Mouse (Mus musculus) cerebellum, adult 11-12 months (tissue): ENCODE data around the gene Myh2.

ENCODE experiments used
- DNase-seq: peaks from one replicate; pipeline ENCODE4 v3.0.0; 2022

Gene Myh2

DNA sequence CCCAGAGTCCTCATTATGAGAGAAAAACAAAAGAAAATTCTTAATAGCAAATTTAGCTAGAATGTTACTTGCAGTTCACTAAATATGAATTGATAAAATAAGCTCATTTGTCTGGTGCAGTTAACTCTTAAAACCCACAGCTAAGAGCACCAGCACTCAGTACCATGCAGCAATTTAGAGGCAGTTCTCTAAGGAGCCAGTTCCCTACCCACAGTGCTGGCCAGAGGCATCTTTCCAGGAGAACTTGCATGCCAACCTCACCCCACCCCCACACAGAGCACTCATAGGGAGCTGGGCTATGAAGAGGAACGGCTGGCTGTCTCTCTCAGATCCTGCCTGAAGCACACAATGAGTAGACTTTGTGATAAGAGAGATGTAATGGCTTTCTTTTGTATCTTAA is 17.7 kb upstream of the Myh2 start:
- no peak for DNase-seq

- DNase-seq = no peak
Measured at GRCm38 (mm10) chr11:67153843-67154242, 17.0 kb upstream of the Myh2 start.

- no peak for DNase-seq
Measured at GRCm38 (mm10) chr11:67155650-67156049, 15.2 kb upstream of the Myh2 start.

- DNase-seq = no peak
Measured at GRCm38 (mm10) chr11:67160131-67160530, 10.7 kb upstream of the Myh2 start.

DNA sequence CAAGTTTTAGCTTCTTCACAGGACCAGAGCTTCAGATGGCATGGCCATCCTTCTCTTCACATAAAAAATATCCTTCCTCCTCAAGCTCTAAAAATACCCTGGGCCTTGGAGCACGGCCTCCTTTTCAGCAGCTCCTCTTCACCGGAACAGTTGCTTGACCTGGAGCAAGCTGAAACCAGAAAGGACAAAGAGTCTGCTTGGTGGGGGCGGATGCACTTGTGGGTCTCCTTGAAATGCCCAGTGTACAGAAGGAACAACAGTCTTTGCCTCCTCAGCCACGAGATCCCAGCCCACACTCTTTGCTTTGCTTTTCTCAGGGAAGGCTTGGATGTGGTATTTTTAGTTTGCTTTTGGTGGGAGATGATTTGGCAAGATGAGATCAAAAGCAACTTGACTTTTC is 7.1 kb upstream of the Myh2 start:
- no peak for DNase-seq

DNA sequence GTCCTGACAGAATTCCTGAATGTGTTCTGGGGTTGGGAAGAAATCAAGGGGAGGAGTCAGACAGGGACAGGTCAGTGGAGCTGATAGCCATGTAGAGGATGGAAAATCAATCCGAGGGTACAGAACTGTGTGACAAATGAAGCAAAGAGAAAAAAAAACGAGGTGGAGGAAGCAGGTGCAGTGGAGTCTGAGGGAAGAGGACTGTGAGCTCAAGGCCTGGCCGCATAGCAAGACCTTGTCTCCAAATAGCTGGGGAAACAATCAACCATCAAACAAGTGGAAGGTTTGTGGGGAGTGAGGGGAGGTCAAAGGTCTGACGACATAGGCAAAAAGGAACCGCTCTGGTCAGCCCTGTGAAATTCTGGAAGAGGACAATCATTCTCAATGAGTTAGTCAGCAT is 6.0 kb upstream of the Myh2 start:
- no peak for DNase-seq

GRCm38 (mm10) chr11:67169301-67169700 is 1.5 kb upstream of the Myh2 start:
- DNase-seq = no peak

- no peak for DNase-seq
Measured at GRCm38 (mm10) chr11:67172439-67172838, 1.6 kb downstream of the Myh2 start.

GRCm38 (mm10) chr11:67176376-67176775 is 5.5 kb downstream of the Myh2 start:
- DNase-seq = no peak

GRCm38 (mm10) chr11:67190316-67190715 is 19.5 kb downstream of the Myh2 start:
- no peak for DNase-seq

DNA sequence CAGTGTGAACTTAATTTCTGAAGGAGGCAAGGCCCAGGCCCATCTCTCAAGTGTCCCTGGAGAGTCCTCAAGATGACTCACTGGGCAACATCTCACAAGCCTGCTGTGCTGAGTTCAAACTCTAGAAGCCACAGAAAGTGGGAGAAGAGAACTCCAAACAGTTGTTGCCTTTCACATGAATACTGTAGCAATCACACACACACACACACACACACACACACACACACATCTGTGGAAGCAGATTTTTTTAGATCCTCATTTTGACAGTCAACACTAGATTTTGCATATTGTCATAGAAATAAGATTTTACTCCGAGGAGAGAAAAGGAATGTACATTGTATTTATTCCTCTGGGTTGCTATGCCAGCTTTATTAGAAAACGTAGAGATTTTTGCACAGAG is 20.0 kb downstream of the Myh2 start:
- no peak for DNase-seq

GRCm38 (mm10) chr11:67191496-67191895 is 20.7 kb downstream of the Myh2 start:
- no peak for DNase-seq

- no peak for DNase-seq
Measured at GRCm38 (mm10) chr11:67199321-67199720, 28.5 kb downstream of the Myh2 start.

- no peak for DNase-seq
Measured at GRCm38 (mm10) chr11:67199752-67200151, 28.9 kb downstream of the Myh2 start, which contains the start of gene Myh1. Gene Myh1 (plus strand): TSS chr11:67200052.

- no peak for DNase-seq
Measured at GRCm38 (mm10) chr11:67204766-67205165, 33.9 kb downstream of the Myh2 start.

DNA sequence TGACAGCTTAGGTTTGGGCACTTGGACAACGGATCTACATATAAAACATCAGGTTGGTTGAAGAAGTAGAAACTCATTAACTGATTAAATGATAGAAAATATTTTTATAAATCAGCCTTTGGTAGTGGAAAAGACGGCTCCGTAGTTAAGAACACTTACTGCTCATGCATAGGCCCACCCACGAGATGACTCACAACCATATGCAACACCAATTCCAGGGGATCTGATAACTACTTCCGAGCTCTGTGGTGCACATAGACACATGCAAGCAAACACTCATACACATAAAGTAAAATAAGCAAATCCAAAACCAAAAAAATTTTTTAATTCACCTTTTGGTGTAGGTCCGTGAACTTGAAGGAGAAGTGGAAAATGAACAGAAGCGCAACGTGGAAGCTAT is 51.0 kb downstream of the Myh2 start:
- no peak for DNase-seq

- DNase-seq = no peak
Measured at GRCm38 (mm10) chr11:67224466-67224865, 53.6 kb downstream of the Myh2 start.

DNA sequence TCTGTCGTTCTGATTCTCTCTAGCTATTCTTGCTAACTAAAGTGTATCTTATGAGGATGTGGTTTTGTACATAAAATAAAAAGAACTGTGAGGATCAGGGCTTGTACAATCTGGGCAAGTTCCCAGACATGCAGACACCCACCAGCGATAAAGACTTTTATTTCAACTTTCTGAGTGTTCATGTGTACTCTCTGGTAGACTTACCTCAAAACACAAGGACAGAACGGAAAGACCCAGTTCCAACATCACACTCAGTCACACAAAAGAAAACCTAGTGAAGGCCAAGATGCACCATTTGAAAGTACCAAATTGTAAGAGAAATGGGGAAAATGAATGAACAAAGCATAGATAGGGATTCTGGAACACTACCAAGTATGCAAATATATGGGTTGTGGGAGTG is 57.9 kb downstream of the Myh2 start:
- DNase-seq = no peak

DNA sequence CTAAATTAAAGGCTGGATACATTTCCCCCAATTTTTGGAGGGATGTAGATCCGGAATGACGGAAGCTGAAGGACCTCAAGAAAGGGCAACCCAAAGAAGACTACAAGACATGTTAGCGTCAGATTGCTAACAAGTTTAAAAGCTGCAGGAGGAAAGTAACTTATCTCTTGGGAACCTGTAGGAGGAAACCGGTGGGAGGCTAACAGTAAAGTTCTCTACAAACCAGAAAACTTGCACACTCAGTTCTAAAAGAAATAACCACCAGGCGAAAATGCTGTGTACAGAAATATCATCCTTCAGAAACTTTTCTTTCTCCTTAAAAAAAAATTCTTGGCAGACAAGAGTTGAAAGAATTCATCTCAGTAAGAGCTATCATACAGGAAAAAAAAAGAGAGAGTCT is 58.3 kb downstream of the Myh2 start:
- no peak for DNase-seq

- DNase-seq = no peak
Measured at GRCm38 (mm10) chr11:67229946-67230345, 59.1 kb downstream of the Myh2 start.

DNA sequence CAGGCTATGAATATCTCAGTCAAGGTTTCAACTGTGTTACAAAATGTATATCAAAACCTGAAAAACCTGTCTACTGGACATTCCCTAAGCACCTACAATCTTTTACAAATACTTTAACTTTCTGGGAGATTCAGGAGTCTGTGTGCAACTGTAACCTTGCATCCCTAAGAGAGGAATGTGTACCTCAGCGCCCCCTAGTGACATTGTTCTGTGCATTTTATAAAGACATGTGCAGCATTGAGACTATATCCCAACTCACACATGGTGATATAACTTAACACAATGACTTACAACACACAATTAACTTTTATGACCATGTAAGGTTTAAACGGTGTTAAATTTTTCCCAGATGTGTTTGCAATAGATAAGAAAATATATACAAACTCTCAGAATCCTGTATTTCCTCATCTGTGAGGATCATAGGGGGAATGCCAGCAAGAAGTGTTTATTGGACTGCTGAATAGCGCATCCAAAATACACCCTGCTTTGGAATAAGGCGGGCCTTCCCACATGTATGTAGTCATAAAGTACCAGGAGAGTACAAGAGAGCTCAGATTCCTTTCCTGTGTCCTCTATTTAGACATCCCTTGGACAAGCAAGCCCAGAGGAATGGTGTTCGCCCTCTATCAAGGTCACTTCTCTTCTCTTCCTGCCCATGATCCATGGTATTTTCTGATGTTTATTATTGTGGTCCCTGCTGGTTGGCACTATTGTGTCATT is 65.0 kb downstream of the Myh2 start:
- no peak for DNase-seq

- no peak for DNase-seq
Measured at GRCm38 (mm10) chr11:67236799-67237198, 66.0 kb downstream of the Myh2 start.

GRCm38 (mm10) chr11:67237481-67238079 is 66.8 kb downstream of the Myh2 start, which contains the start of gene Myh4:
Gene Myh4 (plus strand): TSS chr11:67238029.
- DNase-seq = no peak

DNA sequence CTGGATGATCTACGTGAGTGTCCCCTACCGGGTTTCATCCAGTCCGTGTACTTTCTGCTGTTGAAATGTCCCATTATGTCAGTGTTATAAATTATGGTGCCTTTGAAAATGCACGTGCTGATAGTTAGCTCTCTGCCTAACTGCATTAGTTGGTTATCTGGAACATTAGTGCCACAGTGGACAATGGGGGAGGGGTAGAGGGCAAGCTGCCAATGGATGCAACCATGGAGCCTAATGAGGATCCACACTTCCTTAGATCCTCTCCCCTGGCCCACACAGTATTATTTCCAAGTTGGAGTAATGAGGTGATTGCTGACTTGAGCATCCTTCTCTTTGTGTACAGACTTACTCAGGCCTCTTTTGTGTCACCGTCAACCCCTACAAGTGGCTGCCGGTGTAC is 70.2 kb downstream of the Myh2 start:
- DNase-seq = no peak
